Mouse (Mus musculus): ENCODE data around the gene Atg10.

Atg10 gene

DNA sequence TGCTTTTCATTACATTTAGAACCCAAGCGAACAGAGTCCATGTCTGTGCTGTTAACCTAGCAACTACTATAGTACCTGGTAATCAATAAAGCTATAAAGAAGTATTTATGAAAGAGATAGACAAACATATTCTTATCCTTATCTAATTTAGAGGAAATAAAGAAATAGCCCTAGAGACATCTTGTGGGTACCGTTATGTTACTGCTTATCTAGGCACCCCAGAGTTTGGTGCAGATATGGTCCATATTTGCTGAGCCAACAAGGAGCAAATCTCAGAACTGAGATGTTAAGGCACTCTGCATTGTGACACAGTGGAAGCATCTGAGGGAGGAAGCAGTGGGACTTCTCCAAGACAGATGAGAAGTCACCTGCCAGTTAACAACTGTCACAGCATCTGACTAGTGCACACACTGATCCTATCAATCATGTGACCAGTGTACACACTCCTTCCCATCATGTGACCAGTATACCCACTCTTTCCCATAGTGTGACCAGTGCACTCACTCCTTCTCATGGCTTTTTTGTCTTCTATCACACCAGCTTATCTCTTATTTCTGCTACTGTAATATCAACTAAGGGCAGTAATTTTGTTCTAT, 228.6 kb downstream of the Atg10 start:
- no peak for DNase-seq

DNA sequence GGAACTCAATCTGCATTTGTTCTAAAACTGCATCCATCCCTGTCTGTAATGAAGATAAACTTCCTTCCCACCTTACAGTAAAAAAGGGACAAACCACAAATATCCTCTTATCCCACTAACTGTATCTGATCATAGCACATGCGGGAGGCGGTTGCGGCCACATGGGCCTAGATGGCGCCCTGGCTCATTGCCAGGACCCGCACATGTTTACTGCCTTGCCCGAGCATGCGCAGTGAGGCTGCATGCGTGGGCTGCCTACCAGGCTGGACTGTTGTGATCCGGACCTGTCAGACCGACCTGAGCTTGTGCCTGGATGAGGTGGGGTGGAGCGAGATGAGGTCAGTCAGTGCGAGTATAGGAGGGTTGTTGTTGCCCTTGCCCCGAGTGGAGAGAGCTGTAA, 230.2 kb downstream of the Atg10 start:
- no peak for DNase-seq

DNA sequence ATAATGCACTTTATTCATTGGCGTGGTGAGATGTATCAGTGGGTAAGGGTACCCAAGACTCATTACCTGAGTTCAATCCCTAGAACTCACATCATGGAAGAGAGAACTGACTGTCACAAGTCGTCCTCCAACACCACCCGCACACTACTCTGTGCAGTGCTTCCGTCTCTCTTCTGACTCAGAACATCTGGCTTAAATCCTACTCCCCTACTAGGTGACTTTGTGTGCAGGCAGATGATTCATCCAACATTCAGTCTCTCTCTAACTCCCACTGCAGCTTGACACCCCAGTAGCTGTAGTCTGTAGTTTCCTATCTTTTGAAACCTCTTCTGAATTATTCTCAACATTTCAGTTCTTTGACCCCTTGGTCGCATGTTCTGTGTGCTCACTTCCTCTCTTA, 230.8 kb downstream of the Atg10 start:
- no peak for DNase-seq

DNA sequence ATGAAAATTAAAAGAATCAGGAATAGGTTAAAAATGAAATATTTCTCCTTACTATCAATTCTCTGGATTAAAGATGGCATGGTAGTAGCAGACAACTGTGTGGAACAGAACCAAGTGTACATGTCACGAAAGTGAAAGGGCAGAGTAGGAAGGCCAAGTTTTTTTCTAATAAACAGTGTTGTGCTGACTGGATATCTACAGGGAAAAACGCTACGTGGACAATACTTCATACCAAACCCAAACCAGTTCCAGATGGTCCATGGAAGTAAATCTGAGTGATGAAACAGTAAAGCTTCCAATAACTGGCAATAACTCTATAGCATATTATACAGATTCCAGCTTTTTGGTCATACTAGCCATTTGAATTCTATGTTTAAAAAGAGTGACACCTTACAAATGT, 235.5 kb downstream of the Atg10 start:
- DNase-seq = no peak

DNA sequence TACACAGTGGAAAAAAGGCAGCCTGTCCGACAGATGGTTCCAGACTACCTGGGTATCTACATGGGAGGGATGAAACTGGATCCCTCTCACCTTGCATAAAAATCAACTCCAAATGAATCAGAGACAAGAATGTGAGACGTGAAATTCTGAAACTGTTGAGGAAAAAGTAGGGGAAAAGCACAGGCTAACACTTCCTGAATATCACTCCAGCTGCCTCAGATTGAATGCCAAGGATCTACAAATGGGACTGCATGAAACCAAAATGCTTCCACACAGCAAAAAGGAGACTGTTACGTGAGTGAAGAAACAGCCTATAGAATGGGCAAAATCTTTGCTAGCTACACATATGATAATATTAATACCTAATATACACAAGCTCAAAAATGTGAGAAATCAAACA, 238.4 kb downstream of the Atg10 start:
- DNase-seq = no peak

DNA sequence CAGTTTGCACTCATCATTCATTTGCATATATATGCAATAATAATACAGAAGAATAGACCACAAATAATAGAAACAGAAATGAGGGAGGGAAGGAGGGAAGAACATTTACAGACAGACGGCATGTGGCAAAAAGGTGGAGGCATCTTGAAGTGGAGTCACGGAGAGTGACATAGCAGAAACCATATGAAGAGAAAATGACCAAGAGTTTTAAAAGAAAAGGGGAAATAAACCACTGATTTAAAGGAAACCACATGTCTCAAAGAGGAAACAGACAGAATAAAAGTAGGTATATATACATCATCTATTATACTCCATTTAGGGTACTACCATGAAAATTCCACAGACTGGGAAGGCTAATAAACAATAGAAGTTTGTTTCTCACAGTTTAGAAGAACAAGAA, 239.7 kb downstream of the Atg10 start:
- no peak for DNase-seq

DNA sequence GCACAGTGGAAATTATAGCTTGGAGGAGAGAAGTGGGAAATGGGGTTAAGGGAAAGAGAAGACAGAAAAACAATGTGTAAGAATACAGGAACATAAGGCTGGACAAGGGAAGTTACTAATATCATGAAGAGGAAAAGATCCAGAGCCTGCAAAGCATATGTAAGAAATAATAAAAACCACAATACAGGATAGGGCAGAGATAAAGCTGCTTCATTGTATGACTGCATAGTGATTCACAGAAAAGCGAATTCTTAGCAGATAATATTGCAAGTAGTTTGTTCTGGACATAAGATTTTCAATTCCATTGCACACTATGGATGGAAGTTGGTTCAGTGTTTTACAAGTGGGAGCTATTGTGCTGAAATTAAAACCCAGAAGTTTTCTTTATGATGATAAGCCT, 242.0 kb downstream of the Atg10 start:
- no peak for DNase-seq

DNA sequence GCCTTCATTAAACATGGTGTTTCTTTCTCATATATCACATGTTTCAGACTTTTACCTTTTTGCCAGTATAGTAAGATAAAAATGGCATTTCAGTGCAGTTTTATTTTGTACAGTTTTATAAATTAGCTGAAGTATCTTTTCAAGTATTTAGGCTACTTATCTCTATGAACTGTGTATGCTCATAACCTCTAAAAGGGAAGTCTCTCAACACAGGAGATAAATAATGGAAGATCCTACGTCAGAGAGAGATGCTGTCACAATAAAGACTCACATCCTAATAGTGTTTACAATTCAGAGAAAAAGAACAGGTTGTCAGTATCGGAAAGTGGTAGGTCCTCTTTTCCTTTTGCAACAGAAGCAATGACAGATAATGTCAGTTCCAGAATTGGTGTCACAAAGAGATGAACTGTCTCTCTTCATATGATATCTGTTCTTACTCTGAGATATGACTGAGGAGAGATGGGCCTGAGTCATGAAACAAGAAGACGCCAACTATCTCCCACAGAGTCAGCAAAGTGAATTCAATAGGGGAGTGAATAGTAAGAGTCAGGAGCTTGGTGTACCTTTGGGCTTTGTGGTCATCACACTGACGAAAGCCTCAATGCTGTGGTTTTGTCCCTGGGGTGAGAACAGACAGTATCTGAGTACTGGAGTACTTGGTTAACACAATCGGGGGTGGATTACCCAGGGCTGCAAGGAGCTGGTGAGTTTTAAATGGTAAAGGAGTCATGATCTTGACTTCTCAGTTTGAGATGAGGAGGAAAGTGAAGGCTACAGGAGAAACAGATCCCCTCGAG, 242.7 kb downstream of the Atg10 start:
- no peak for DNase-seq

DNA sequence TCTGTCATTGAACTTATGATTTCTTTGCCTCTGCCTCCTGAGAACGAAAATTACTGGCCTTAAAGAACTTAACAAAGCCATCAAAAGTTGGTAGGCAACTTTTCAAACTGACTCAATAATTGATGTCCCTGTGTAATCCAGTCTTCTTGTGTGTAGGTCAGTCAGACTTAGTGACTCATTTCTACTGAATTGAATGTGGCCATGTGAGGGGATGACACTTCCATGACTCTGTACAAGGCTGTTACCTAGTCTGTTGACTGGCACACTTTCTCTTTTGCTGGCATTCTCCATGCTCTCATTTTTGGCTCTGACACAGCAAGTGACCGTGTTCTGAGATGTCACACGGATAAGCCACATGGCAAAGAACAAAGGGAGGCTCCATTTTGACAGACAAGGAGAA, 246.7 kb downstream of the Atg10 start:
- DNase-seq = no peak

DNA sequence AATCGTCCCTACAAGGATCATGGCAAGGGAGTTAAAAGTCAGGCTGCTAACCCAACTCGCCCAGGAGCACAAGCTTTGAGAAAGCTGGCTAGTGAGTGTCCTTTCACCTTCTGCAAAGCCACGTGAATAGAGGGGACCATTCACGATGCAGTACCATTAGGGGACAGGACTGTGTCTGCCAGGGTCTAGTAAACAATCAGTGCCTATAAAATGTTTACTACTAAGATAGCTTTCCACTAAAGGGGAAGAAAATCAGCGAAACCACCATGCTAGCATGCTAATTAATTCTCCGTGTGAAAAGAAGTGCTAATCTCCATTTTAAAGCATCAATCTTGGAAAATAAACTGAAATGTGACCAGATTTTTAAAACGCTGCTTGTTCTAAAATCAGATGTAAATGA, 250.4 kb downstream of the Atg10 start:
- DNase-seq = no peak

DNA sequence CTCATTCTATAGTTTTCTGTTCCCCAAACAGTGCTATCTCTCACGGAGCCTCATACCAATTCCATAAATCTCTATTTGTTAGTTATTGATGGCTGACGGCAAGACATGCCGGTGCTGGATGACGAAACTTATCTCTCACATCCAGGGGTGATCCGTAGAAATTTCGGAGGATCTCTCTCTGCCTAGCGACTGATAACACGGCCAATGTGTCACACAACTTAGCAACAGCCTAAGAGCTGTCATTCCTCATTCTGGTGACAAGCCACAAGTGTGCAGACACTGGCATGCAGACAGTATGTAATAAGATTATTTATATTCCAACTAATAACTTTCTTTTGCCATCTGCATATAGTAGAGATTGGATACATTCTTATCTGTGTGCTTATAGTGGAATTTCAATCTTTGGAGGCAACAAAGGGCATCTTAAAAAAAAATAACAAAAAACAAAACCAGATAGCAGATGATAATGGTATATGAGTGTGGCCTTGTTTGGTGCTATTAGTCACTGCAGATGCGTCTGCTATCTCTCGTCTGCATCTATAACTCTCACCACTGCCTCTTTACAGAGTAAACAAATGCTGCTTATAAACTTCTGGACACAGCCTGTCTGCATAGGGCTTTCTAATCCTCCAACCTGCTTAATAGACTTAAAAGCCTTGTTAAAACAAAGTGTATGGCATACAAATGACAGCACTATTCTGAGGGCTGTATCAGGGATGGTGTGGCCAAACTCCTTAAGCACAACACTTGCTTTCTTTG, 253.3 kb downstream of the Atg10 start:
- no peak for DNase-seq

DNA sequence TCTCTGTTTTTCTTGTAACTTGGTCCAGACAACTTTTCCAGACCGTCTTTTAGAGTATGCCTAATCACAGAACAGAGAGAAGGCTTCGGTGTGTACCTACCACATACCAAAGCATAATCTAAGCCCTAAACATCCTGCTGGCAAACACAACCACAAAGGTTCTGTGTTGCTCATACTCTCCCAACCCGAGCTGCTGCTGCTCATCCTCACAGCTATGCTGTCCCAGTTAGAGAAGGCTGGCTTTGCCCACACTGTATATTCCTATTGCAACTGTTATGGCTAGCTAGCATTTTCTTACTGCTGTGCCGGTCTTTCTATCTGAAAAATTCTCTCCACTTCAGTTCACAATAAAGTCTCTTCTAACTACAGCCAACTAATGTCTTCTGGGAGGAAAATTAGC, 254.8 kb downstream of the Atg10 start:
- no peak for DNase-seq

DNA sequence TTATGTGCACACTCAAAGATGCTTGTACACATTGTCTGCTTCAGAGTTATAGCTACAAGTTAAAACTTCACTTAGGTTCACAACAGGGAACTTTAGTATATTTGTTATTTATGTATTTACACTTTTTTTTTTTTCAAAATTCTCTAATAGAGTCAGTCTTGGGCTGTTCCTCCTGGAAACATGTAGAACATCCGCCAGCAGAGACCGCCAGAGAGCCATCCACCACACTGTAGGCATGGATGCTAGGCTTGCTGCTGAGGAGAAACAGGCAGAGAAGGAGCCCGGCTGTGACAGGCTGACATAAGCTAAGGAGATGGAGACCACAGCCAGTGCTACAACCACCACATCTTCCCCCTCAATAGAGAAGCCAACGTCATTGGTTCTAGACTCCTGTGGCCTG, 256.3 kb downstream of the Atg10 start:
- DNase-seq = peak; percentile 54 to 63

DNA sequence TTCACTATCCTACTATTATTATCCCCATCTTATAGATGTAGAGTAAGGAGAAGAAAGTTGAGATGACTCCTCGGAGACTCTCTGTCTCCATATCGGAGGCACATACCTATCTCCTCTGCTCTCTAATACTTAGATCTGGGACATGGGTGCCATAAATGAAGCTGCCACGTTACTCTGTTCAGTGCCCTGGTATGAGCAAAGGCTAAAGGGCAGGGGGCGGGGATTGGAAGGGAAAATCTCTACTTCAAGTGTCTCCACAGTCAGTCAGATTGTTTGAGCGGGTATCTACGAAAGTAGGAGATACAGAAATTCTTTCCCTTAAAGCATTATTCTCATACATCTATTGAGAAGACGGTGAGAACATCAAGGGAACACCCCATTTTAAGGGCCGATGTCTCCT, 257.8 kb downstream of the Atg10 start:
- no peak for DNase-seq

DNA sequence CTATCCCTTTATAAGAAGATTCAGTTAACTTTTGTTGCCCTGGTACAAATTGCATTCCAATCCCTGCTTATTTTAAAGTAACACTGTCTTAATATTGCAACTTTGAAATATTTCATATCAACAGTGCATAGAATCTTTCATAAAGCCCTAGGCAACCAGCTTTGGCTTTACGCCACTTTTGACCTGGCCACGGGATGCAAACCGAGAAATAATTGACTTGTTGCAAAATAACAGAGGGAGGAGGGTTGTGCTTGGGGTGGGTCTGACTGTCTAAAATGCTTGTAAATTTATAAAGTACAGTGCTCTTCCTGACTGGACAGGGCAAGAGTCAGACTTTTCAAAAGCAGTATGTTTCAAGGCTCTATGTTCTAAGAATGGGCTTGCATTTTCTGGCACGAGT, 259.3 kb downstream of the Atg10 start:
- DNase-seq = no peak

DNA sequence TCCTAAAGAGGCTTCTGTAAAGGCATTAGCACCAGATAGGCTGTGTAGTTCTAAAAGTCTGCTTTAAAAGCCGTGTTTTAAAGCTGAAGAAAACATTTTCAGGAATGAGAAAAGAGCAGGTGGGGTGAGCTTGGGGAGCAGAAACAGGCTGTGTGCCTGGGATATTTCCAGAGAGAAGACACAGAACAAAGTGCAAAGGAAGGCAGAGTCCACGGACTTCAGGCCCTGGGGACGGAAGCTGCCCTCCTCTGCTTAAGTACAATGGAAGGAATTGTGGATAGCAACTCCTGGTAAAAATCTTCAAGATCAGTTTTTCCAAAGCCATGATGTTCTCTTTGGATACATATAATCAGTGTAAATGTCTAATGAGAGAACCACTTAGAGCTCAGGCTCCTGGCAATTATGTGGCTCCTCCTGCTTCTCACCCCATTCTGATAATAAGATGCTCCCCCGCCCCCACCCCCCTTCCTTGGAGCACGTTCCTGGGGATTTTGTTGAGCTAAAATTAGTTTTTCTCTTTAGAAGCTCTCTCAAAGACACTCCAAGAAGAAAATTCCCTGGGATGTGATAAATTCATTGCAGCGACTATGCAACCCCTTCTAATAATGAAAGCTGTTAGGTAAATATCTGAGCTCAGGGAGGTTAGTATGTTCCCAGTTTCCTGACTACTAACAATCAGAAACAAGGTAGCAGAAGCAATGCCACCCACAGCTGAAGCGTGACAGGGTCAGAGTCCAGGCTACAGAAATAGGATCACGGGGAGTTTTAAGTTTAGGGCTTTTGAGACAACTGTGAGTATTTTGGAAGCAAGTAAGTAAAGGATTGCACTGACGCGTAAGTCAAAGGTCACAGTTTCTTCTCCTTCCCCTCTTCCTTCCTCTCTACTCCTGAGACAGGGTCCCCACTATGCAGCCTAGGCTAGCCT, 260.7 kb downstream of the Atg10 start:
- DNase-seq = no peak

DNA sequence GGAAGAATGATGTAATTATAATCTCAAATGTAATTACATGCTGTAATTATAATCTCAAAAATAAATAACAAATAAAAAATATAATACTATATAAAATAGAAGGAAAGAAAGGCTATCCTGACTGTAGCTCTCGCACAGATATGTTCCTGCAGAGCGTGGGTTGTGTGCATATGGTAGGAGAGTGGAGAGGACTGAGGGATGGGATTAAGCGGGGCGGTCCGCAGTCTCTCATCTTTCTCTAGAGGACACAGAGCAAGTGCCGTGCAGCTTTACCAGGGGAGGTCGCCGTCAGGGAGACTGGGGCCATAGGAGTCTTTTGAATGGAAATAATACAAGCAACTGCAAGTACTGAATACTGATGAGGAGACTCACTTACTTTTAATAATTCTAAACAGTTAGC, 263.2 kb downstream of the Atg10 start:
- DNase-seq = no peak

DNA sequence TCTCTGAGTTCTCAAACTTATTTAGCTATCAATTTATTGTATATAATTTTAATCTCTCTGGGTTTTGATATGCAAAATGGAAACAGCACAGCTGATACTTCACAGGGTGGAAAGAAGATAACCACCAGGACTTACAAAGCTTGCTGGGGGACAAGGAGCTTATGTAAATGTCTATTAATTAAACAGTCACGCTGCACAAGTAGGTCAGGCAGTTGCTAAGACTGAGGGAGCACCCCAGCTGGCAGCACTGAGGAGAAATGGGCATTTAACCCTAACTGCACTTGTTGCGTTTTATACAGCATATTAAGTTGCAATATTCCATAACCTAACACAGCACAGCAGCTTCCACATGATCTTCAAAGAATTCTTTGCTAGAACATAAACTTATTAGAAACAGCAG, 264.9 kb downstream of the Atg10 start:
- no peak for DNase-seq

DNA sequence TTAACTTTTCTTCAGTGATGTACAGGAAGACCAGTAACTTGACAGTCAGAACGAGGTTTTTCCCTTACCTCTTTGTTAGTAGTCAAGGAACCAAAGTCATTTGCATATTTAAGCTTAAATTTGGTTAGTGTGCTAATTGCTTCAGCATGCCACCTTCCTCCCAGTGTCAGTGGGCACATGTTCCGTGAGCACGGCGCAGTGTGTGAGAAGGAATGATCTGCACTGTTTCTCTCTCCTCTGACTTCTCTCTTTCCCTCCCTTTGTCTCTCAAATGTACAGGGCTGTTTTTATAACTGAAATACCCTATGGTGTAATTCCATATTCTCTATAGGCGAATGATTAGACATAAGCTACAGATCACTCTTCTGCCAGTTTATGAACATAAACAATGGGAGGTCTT, 284.2 kb downstream of the Atg10 start:
- DNase-seq = no peak

DNA sequence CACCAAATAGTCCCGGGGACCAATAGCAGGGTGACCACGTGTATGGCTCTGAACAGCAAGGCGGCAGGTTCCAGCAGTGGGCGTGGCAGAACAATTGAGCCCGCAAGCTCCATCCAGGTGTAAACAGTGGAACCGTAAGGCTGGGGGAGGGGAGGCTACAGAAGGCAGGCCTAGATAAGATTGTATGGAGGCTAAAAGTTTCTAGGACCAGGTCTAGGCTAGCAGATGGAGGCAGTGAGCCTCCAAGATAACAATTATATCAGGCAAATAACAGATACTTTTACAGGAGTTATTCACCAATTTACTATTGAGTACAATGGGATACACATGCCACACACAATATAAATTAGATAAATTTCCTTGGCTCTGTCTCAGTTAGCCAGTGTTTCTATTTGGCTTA, 284.6 kb downstream of the Atg10 start:
- DNase-seq = no peak

DNA sequence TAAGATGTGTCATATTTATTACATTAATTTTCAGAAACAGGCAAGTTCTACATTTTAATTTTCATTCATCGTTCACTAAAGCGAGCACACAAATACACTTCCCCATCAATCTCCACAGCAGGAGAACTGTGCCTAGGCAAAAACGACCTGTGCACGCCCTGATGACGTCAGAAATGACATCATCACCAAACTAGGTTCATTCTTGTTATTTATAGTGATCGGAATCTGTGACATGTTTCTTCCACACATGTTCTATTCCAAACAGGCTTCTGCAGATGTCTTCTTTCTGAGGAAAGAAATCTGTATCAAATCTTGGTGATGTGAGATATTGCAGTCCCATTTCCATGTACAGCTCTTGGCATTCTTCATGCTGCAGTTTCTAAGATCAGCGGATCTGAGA, 287.9 kb downstream of the Atg10 start:
- no peak for DNase-seq

DNA sequence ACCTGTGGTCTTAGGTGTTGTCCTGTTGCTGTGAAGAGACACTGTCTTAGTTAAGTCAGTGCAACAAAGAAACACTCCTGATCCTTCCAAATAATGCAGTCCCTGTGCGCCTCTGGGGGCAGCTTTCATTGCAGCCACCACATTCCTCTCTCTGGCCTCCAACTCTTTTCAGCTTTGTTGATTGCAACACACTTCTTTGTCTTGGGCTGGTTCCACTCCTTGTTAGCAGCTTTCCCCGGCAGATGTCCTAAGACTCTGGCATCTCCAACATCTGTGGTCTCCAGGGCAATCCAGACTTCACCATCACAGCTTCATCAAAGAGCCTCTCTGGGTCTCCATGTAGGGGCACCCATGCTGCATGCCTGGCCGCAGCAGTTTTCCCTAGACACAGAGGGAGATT, 290.5 kb downstream of the Atg10 start:
- peak in 1 of 2 experiments; percentile 17 for DNase-seq

DNA sequence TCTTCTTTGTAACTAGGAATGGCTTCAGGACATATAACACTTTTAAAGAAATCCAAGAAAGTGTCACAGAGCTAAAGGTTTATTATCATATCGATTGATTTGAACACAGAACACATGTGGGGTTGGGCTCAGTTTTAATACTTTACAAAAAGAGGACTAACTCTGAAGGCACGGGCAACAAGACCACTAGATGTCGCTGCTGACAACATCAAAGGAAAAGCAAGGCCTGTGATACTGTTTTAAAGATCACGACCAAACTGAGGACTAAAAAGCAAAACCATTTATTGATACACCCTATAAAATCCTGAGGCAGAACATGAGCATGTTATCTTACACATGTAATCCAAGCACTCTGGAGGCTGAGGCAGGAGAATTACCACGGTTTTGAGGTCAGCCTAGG, 293.9 kb downstream of the Atg10 start:
- peak; percentile 55 to 64 for DNase-seq
